Mouse (Mus musculus) myocyte (in vitro differentiated cells): Measurements from ENCODE around the gene Plscr1. TPM values are rescaled to one million over a fixed set of nuclear protein-coding genes. Genes with fewer than 3 reads are reported as not detected.

Experiments
- H3K27me3 ChIP-seq: one replicate; pipeline ENCODE4 v1.6.1; 2011; ENCODE audit not compliant: control insufficient read depth, insufficient read depth, insufficient read length
- H3K36me3 ChIP-seq: one replicate; pipeline ENCODE4 v1.6.1; 2011; ENCODE audit not compliant: control insufficient read depth, insufficient read depth
- H3K4me2 ChIP-seq: one replicate; pipeline ENCODE4 v1.6.1; 2011; ENCODE audit warnings: low read depth, control low read depth
- H3K4me3 ChIP-seq: one replicate; pipeline ENCODE4 v1.5.1; 2011; ENCODE audit warnings: mild to moderate bottlenecking, control low read depth, moderate library complexity
- H3K79me2 ChIP-seq: one replicate; pipeline ENCODE4 v1.6.1; 2011; ENCODE audit not compliant: control insufficient read depth, insufficient read depth
- H3ac ChIP-seq: one replicate; pipeline ENCODE4 v1.6.1; 2011; ENCODE audit not compliant: control insufficient read depth, insufficient read length
- CEBPB ChIP-seq: IDR thresholded peaks from 2 replicates; pipeline ENCODE4 v1.6.1; 2011; ENCODE audit warnings: mild to moderate bottlenecking, moderate library complexity; ENCODE audit not compliant: poor library complexity, insufficient read depth, severe bottlenecking
- E2F4 ChIP-seq: IDR thresholded peaks from one replicate; pipeline ENCODE4 v1.6.1; 2011; ENCODE audit warnings: mild to moderate bottlenecking, control low read depth, moderate library complexity; ENCODE audit not compliant: insufficient read depth
- MAX ChIP-seq: IDR thresholded peaks from one replicate; pipeline ENCODE4 v1.6.1; 2011; ENCODE audit warnings: low read depth, mild to moderate bottlenecking, control low read depth
- MYOD1 ChIP-seq, 3 experiments: IDR thresholded peaks; one replicate each; pipeline ENCODE4 v1.6.1; 2011; ENCODE audit warnings: control low read depth in 2 of 3, low read depth in 2 of 3, mild to moderate bottlenecking in 2 of 3, moderate library complexity in 1 of 3; ENCODE audit not compliant: insufficient read length in 2 of 3, control insufficient read depth in 1 of 3
- MYOG ChIP-seq, 3 experiments: IDR thresholded peaks; one replicate each; pipeline ENCODE4 v1.6.1; 2011; ENCODE audit warnings: control low read depth in 2 of 3, low read depth in 2 of 3, mild to moderate bottlenecking in 2 of 3; ENCODE audit not compliant: insufficient read length in 2 of 3, control insufficient read depth in 1 of 3, insufficient read depth in 1 of 3
- POLR2A ChIP-seq: IDR thresholded peaks from one replicate; pipeline ENCODE4 v1.6.1; 2011; ENCODE audit warnings: low read depth, mild to moderate bottlenecking, control low read depth, moderate library complexity; ENCODE audit not compliant: insufficient read length
- POLR2AphosphoS2 ChIP-seq: IDR thresholded peaks from one replicate; pipeline ENCODE4 v1.6.1; 2011; ENCODE audit warnings: low read depth, control low read depth; ENCODE audit not compliant: insufficient read length
- REST ChIP-seq: IDR thresholded peaks from one replicate; pipeline ENCODE4 v1.6.1; 2011; ENCODE audit warnings: mild to moderate bottlenecking, control low read depth, moderate library complexity; ENCODE audit not compliant: insufficient read depth, insufficient read length
- SRF ChIP-seq: IDR thresholded peaks from one replicate; pipeline ENCODE4 v1.6.1; 2011; ENCODE audit warnings: low read depth; ENCODE audit not compliant: control insufficient read depth, insufficient read length
- TCF12 ChIP-seq: IDR thresholded peaks from one replicate; pipeline ENCODE4 v1.6.1; 2011; ENCODE audit warnings: mild to moderate bottlenecking, control low read depth; ENCODE audit not compliant: poor library complexity, insufficient read depth, severe bottlenecking
- TCF3 ChIP-seq: IDR thresholded peaks from one replicate; pipeline ENCODE4 v1.6.1; 2011; ENCODE audit warnings: low read depth, control low read depth; ENCODE audit not compliant: insufficient read length
- USF1 ChIP-seq: IDR thresholded peaks from one replicate; pipeline ENCODE4 v1.6.1; 2011; ENCODE audit warnings: low read depth, mild to moderate bottlenecking, control low read depth, moderate library complexity
- polyA plus RNA-seq: library from polyadenylated mRNA; unstranded; fragments of >200 nt; fragmentation: generic; extraction: Trizol; gene quantifications from one replicate; pipeline ENCODE4 v1.2.1, GENCODE M21; 2012; ENCODE audit warnings: missing spikeins

The Plscr1 gene
- polyA plus RNA-seq, 1 experiment: 17.7 TPM

GRCm38 (mm10) chr9:92316791-92317190 is 67.2 kb downstream of the Plscr1 start:
- no peak overlapping the region for H3K4me2 ChIP-seq
- no peaks in the 10 kb centered on the region for H3K79me2 ChIP-seq
- no peak overlapping the region for H3K4me3 ChIP-seq
- H3K36me3 ChIP-seq: no peaks in the 10 kb centered on the region
- no peak for TF ChIP-seq MYOG (IDR thresholded peaks at IDR 0.05; ENCODE audit: control insufficient read depth in 1 of 3, insufficient read depth in 1 of 3, insufficient read length in 2 of 3, low read depth in 2 of 3)
- TF ChIP-seq SRF: no peak
- TF ChIP-seq TCF12: no peak
- no peak for TF ChIP-seq MYOD1 (IDR thresholded peaks at IDR 0.05; ENCODE audit: control insufficient read depth in 1 of 3, insufficient read length in 2 of 3, low read depth in 2 of 3)
- no peak for TF ChIP-seq USF1
- TF ChIP-seq REST: no peak
- TF ChIP-seq POLR2AphosphoS2: no peak
- no peak for TF ChIP-seq E2F4
- TF ChIP-seq POLR2A: no peak
- TF ChIP-seq MAX: no peak
- TF ChIP-seq CEBPB: no peak
- TF ChIP-seq TCF3: no peak
- no peaks in the 10 kb centered on the region for H3K27me3 ChIP-seq
- no peak overlapping the region for H3ac ChIP-seq

Other genes starting within 250 kb of the Plscr1 start
- gene Plscr5, start 56.8 kb upstream of the Plscr1 start, polyA plus RNA-seq: not detected
- 3.2 TPM for gene Plscr2, start 25.9 kb downstream of the Plscr1 start, polyA plus RNA-seq
- 0.12 TPM for gene 1700057G04Rik, start 59.6 kb downstream of the Plscr1 start, polyA plus RNA-seq
- 3.4 TPM for gene Plscr4, start 207.6 kb downstream of the Plscr1 start, polyA plus RNA-seq